Mouse (Mus musculus): ENCODE measurements around the gene Hmmr.

DNA sequence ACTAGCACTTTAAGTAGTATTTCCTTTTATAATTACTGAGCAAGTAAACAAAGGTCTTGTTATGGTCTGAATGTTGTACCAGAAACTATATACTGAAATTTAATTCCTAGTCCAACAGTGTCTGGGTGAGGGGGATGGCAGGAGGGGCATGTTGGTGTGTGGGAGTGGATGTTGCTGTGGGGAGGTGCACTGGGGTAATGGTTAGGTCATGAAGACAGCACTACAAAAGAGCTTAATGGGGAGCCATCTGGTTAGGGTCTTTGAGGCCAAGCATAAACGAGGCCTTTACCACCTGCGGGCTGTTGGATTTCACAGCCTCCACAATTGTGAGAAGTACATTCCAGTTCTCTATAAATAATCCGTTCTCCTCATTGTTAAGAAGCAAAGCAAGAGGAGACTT lies 49.9 kb downstream of the Hmmr start:
- TF ChIP-seq CTCF (IDR thresholded peaks at IDR 0.05; ENCODE audit: extremely low read depth, insufficient read depth, insufficient read length, insufficient replicate concordance) (no peak), POLR2A (IDR thresholded peaks at IDR 0.05; ENCODE audit: low read depth, low read length) (no peak)

Data from spleen, adult 2 months (tissue).